Mouse (Mus musculus) limb, embryonic 14.5 days (tissue): Measurements from ENCODE around the gene Gng12. TPM values are rescaled to one million over a fixed set of nuclear protein-coding genes. Genes with fewer than 3 reads are reported as not detected.
A peak's percentile ranks its signal among the peaks of the same experiment; 100 is the strongest.

Source experiments
- ATAC-seq: fragments of 200-750 bp; cut with Nextera tagmentation; 2 replicates; pipeline ENCODE4 v1.8.0; 2017; ENCODE audit warnings: low read depth, moderate number of reproducible peaks, moderate TSS enrichment; ENCODE audit not compliant: low FRiP score
- DNase-seq: peaks from one replicate; pipeline ENCODE4 v3.0.0-alpha.2; 2015; ENCODE audit warnings: low spot score
- H3K27ac ChIP-seq: fragments of 300-500 bp; sonication (generic); replicated peaks from 2 replicates; pipeline ENCODE4 v1.5.1; 2014; ENCODE audit warnings: low read depth, mild to moderate bottlenecking, low read length, moderate library complexity, mixed read lengths
- H3K27me3 ChIP-seq: fragments of 300-500 bp; sonication (generic); 2 replicates; pipeline ENCODE4 v1.6.1; 2014; ENCODE audit warnings: low read length, mixed read lengths; ENCODE audit not compliant: control insufficient read depth, insufficient read depth
- H3K36me3 ChIP-seq: fragments of 300-500 bp; sonication (generic); 2 replicates; pipeline ENCODE4 v1.6.1; 2014; ENCODE audit warnings: mild to moderate bottlenecking, low read length, moderate library complexity, mixed read lengths; ENCODE audit not compliant: control insufficient read depth, insufficient read depth
- H3K4me1 ChIP-seq: fragments of 300-500 bp; sonication (generic); 2 replicates; pipeline ENCODE4 v1.6.1; 2014; ENCODE audit warnings: antibody characterized with exemption, low read length, mixed read lengths; ENCODE audit not compliant: control insufficient read depth, insufficient read depth
- H3K4me2 ChIP-seq: fragments of 300-500 bp; sonication (generic); replicated peaks from 2 replicates; pipeline ENCODE4 v1.6.1; 2014; ENCODE audit warnings: low read depth, mild to moderate bottlenecking, low read length, moderate library complexity; ENCODE audit not compliant: severe bottlenecking
- H3K4me3 ChIP-seq: fragments of 300-500 bp; sonication (generic); replicated peaks from 2 replicates; pipeline ENCODE4 v1.5.1; 2014; ENCODE audit warnings: low read length
- H3K9ac ChIP-seq: fragments of 300-500 bp; sonication (generic); 2 replicates; pipeline ENCODE4 v1.6.1; 2014; ENCODE audit warnings: mild to moderate bottlenecking, low read depth, low read length, moderate library complexity; ENCODE audit not compliant: severe bottlenecking
- H3K9me3 ChIP-seq: fragments of 300-500 bp; sonication (generic); 2 replicates; pipeline ENCODE4 v1.6.1; 2016; ENCODE audit warnings: low read length; ENCODE audit not compliant: control insufficient read depth
- POLR2A ChIP-seq: fragments of 200-500 bp; IDR thresholded peaks from 2 replicates; pipeline ENCODE4 v1.8.0; 2012; ENCODE audit warnings: inconsistent platforms, mild to moderate bottlenecking, moderate library complexity, borderline replicate concordance; ENCODE audit not compliant: insufficient read depth, insufficient read length; ENCODE audit errors: extremely low read depth
- WGBS: fragments of 180-500 bp; shearing (Covaris S2); extraction: QIAGEN DNeasy Blood & Tissue Kit; methylation state at CpG from one replicate; pipeline ENCODE4 v1.1.7; 2014; 5-methylcytosine and 5-hydroxymethylcytosine counted together
- polyA plus RNA-seq, 2 experiments: library from polyadenylated mRNA; depleted of rRNA in 1 of 2; stranded (reverse) in 1 of 2; unstranded in 1 of 2; fragments of >200 nt; fragmentation: Nextera tagmentation in 1 of 2; extraction: Ambion mirVana in 1 of 2; gene quantifications; 2 replicates each; pipeline versions ENCODE4 v1.2.1 to v1.2.3; 2012 to 2014

Gng12 gene
- polyA plus RNA-seq, 2 experiments, result 39.3 to 107 TPM

GRCm38 (mm10) chr6:67013293-67013948 lies 117.2 kb downstream of the Gng12 start:
- DNase-seq (no peak), ATAC-seq (no peak)
- no peak overlapping the region for H3K4me3 ChIP-seq
- H3K9ac ChIP-seq, result no peak overlapping the region
- H3K4me1 ChIP-seq, result peaks cover 13% of the 10 kb centered on the region; the same call in 1 of the 2 replicates
- no peaks in the 10 kb centered on the region for H3K9me3 ChIP-seq
- H3K27ac ChIP-seq, result no peak overlapping the region
- 79% methylated on average over 6 of the region's 6 CpGs for WGBS
- no peaks in the 10 kb centered on the region for H3K27me3 ChIP-seq
- peaks cover 1% of the 10 kb centered on the region; the same call in 1 of the 2 replicates for H3K36me3 ChIP-seq
- TF ChIP-seq POLR2A, result no peak
- H3K4me2 ChIP-seq, result no peak overlapping the region

GRCm38 (mm10) chr6:67013949-67014678 lies 117.9 kb downstream of the Gng12 start:
- no peak for ATAC-seq
- no peak overlapping the region for H3K9ac ChIP-seq
- 92% methylated on average over 9 of the region's 9 CpGs for WGBS

GRCm38 (mm10) chr6:67014679-67015075 lies 118.5 kb downstream of the Gng12 start:
- no peak overlapping the region for H3K27ac ChIP-seq
- peaks cover 13% of the 10 kb centered on the region; the same call in 1 of the 2 replicates for H3K4me1 ChIP-seq
- no peak for TF ChIP-seq POLR2A
- H3K4me3 ChIP-seq, result no peak overlapping the region
- peaks cover 3% of the 10 kb centered on the region; the same call in 1 of the 2 replicates for H3K36me3 ChIP-seq
- ATAC-seq, result no peak
- DNase-seq, result no peak
- no peak overlapping the region for H3K4me2 ChIP-seq
- H3K9me3 ChIP-seq, result no peaks in the 10 kb centered on the region
- H3K9ac ChIP-seq, result no peak overlapping the region
- 84% methylated on average over 1 of the region's 1 CpGs for WGBS
- no peaks in the 10 kb centered on the region for H3K27me3 ChIP-seq

More at GRCm38 (mm10) chr6:67013949-67014678, 117.9 kb downstream of the Gng12 start:
- Histone ChIP-seq H3K27ac (no peak overlapping the region), H3K4me3 (no peak overlapping the region), H3K4me2 (no peak overlapping the region), H3K4me1 (peaks cover 13% of the 10 kb centered on the region; the same call in 1 of the 2 replicates), H3K27me3 (no peaks in the 10 kb centered on the region), H3K36me3 (peaks cover 3% of the 10 kb centered on the region; the same call in 1 of the 2 replicates), H3K9me3 (no peaks in the 10 kb centered on the region)
- DNase-seq, result no peak
- TF ChIP-seq POLR2A, result no peak

GRCm38 (mm10) chr6:67015739-67016519 lies 119.7 kb downstream of the Gng12 start:
- peak; percentile 62 for DNase-seq
- 44% methylated on average over 8 of the region's 8 CpGs for WGBS

More at GRCm38 (mm10) chr6:67015739-67016519, 119.7 kb downstream of the Gng12 start:
- ATAC-seq, result peak; percentile 66; the same call in 1 of the 2 replicates
- Histone ChIP-seq H3K4me2 (no peak overlapping the region), H3K4me1 (peaks cover 13% of the 10 kb centered on the region; the same call in 1 of the 2 replicates), H3K27ac (no peak overlapping the region), H3K4me3 (no peak overlapping the region), H3K9ac (no peak overlapping the region), H3K9me3 (no peaks in the 10 kb centered on the region), H3K36me3 (peaks cover 3% of the 10 kb centered on the region; the same call in 1 of the 2 replicates), H3K27me3 (no peaks in the 10 kb centered on the region)
- TF ChIP-seq POLR2A, result no peak
